Mouse (Mus musculus) c-Kit-negative CD71-positive TER-119-positive erythroid progenitor cells, embryonic 14.5 days (primary cell): Measurements from ENCODE around the gene Tgfb2.

ENCODE experiments used
- DNase-seq: peaks from one replicate; pipeline ENCODE4 v3.0.0-alpha.2; 2013; ENCODE audit warnings: low read depth, low spot score

The Tgfb2 gene

DNA sequence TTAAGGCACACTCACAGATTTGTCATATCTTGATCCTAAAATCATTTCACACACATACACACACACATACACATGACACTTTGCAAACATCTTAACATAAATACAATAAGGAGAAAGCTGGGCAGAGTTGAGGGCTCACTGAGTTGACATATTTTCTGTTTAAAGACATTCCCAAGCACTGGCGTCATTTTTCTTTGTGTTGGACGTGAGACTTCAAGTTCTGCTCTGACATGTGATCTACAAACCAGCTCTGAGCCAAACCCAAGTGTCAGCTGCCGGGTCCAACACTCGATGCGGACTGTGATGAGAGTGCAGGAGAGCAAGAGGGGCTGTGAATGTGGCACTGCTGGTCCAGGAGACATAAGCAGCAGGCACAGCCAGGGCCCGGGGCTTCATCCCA, 123.7 kb downstream of the Tgfb2 start:
- DNase-seq: no peak

- no peak for DNase-seq
Observed at GRCm38 (mm10) chr1:186581666-186582065, 124.1 kb downstream of the Tgfb2 start.

GRCm38 (mm10) chr1:186581114-186581513, 124.7 kb downstream of the Tgfb2 start:
- DNase-seq: no peak

- no peak for DNase-seq
Observed at GRCm38 (mm10) chr1:186577302-186577701, 128.5 kb downstream of the Tgfb2 start.

DNA sequence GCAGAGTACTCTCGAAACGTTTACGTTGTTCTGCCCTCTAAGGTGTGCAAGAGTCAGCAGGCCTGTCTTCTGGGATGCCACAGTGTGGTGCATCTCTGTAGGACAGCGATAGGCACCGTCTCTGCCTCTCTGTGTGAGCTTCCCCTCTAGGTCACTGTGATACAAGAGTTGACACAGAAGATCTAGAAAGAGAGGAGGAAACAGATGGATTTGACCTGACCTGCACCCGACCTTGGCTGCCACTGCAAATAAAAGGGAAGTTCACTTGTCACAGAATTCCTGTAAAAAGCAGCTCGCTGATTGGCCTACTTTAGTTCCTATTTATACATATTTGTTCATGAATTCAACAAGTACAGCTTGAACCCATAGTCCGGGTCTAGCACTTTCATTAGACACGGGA, 130.2 kb downstream of the Tgfb2 start:
- DNase-seq: no peak

GRCm38 (mm10) chr1:186575074-186575473, 130.7 kb downstream of the Tgfb2 start:
- DNase-seq: no peak
